8 mouse cellular contexts compared by ENCODE assay signal in genomic region chr17:31827206-31827605, GRCm38 (mm10). TPM values are rescaled to one million over a fixed set of nuclear protein-coding genes. Genes with fewer than 3 reads are reported as not detected.
DNase-seq lines count a peak whose midpoint lies in the region; ATAC-seq and TF ChIP-seq lines count a peak whose summit lies in the region.

No protein-coding gene starts in this region.

- intact Hi-C loops in heart, adult 2 months (cut with DNase I): no loop called here

- H3K4me3 ChIP-seq in heart, adult 2 months: no peak overlapping the region
- no peak overlapping the region for H3K4me3 ChIP-seq in lung, embryonic 15.5 days

- TF ChIP-seq CTCF in heart, adult 2 months (IDR thresholded peaks at IDR 0.05): no peak

- H3K36me3 ChIP-seq in heart, adult 2 months (ENCODE audit: control insufficient read depth, insufficient read depth, low read length): no peaks in the 10 kb centered on the region
- H3K36me3 ChIP-seq in lung, embryonic 15.5 days: no peaks in the 10 kb centered on the region

- no peaks in the 10 kb centered on the region for H3K9me3 ChIP-seq in lung, embryonic 15.5 days

- H3K9ac ChIP-seq in heart, adult 2 months (ENCODE audit: low read depth, low read length): peak overlapping the region; percentile 8; the same call in 1 of the 2 replicates
- no peak overlapping the region for H3K9ac ChIP-seq in lung, embryonic 15.5 days

- peak; percentile 62 to 75 for DNase-seq in cerebellum, postnatal 10 days
- no peak for DNase-seq in cerebellum, adult 9-10 months
- DNase-seq in adrenal gland, postnatal 14 days: peak; percentile 89
- peak; percentile 76 to 80 for DNase-seq in heart, adult 2 months
- DNase-seq in kidney, adult 11 months: peak; percentile 66
- DNase-seq in testis, postnatal 14 days (ENCODE audit: low spot score): peak; percentile 60
- DNase-seq in frontal cortex, postnatal 25 days (ENCODE audit: low spot score in 2 of 2): no peak

- H3K27ac ChIP-seq in heart, adult 2 months: peak overlapping the region; percentile 52
- H3K27ac ChIP-seq in lung, embryonic 15.5 days: peak overlapping the region; percentile 95

- H3K27me3 ChIP-seq in heart, adult 2 months (ENCODE audit: control insufficient read depth, insufficient read depth, low read length): no peaks in the 10 kb centered on the region
- no peaks in the 10 kb centered on the region for H3K27me3 ChIP-seq in lung, embryonic 15.5 days

- TF ChIP-seq POLR2A in heart, adult 2 months (IDR thresholded peaks at IDR 0.05; ENCODE audit: insufficient read depth, low read depth, low read length): no peak

- no peak for TF ChIP-seq EP300 in heart, adult 2 months (IDR thresholded peaks at IDR 0.05; ENCODE audit: insufficient read depth, low read depth, low read length)

- ATAC-seq in lung, embryonic 15.5 days (ENCODE audit: borderline replicate concordance, extremely low read depth, low FRiP score, low TSS enrichment): peak; percentile 86

- 6% methylated on average over 5 of the region's 5 CpGs for WGBS in heart, adult 2 months
- WGBS in lung, embryonic 15.5 days: 17% methylated on average over 5 of the region's 5 CpGs

- H3K4me2 ChIP-seq in lung, embryonic 15.5 days: 0 out of 2 replicates have a peak overlapping the region, but pooled peaks have one; percentile 15

- H3K79me2 ChIP-seq in heart, adult 2 months (replicated peaks; ENCODE audit: control insufficient read depth, insufficient read depth, low read length): no peaks in the 10 kb centered on the region

- H3K4me1 ChIP-seq in heart, adult 2 months (ENCODE audit: control insufficient read depth, insufficient read depth, low read length): peaks cover 15% of the 10 kb centered on the region
- H3K4me1 ChIP-seq in lung, embryonic 15.5 days: peaks cover 29% of the 10 kb centered on the region

RNA-seq across cellular contexts. Expression of gene Sik1, which starts 28.4 kb away (rescaled TPM):
- 47.3 and 100 TPM in 2 replicates for total RNA-seq in adrenal gland, postnatal 14 days (2021)
- total RNA-seq in heart, adult 2 months (2021): 10 to 100 TPM; 39.6 to 62.7 TPM
- polyA plus RNA-seq in heart, adult 2 months (2012; rRNA removed): 15.4 and 21.0 TPM in 2 replicates
- 32.7 and 35.4 TPM in 2 replicates for polyA plus RNA-seq in lung, embryonic 15.5 days (2015; fragmentation: Nextera tagmentation; extraction: Ambion mirVana)

Comparison
In these comparisons a context has a peak if more than half of its experiments do, and no peak if none do; other contexts are left out.
1. DNase-seq: peak in cerebellum, postnatal 10 days (2 of 2), adrenal gland, postnatal 14 days (single experiment), heart, adult 2 months (2 of 2), kidney, adult 11 months (single experiment) and testis, postnatal 14 days (single experiment); none in cerebellum, adult 9-10 months (single experiment) and frontal cortex, postnatal 25 days (0 of 2).